Mouse (Mus musculus) cortical plate, adult 2 months (tissue): Measurements from ENCODE around the gene Cysrt1.

Experiments
- CTCF ChIP-seq: fragments of 200-500 bp; IDR thresholded peaks from 2 replicates; pipeline ENCODE4 v1.5.1; 2011; ENCODE audit warnings: mild to moderate bottlenecking, control low read depth, low read length; ENCODE audit not compliant: insufficient read depth; ENCODE audit errors: extremely low read depth
- POLR2A ChIP-seq: fragments of 200-500 bp; IDR thresholded peaks from 2 replicates; pipeline ENCODE4 v1.6.1; 2011; ENCODE audit warnings: mild to moderate bottlenecking, low read length, control low read depth; ENCODE audit not compliant: insufficient read depth; ENCODE audit errors: extremely low read depth

GRCm38 (mm10) chr2:25238106-25238505, 4.1 kb downstream of the Cysrt1 start:
- TF ChIP-seq CTCF = no peak
- TF ChIP-seq POLR2A = no peak
